Mouse (Mus musculus): ENCODE measurements around the gene Tmem178b.

GRCm38 (mm10) chr6:40152241-40152640 is 279.2 kb downstream of the Tmem178b start:
- TF ChIP-seq CTCF (IDR thresholded peaks at IDR 0.05; ENCODE audit: low read depth, low read length) (no peak), TAL1 (conservative IDR thresholded peaks at IDR 0.05; ENCODE audit: low read depth, low read length) (no peak), GATA1 (IDR thresholded peaks at IDR 0.05; ENCODE audit: borderline replicate concordance, low read length) (no peak)
